10 mouse cellular contexts compared by ENCODE assay signal in genomic region chr8:108991395-108991794, GRCm38 (mm10).
"Had no signal": no experiment of that assay in that cellular context is flagged by ENCODE, and none has a peak within 500 bp of the region (broad histone marks: within the 10 kb centered on the region; RNA-seq: fewer than 3 reads in every experiment).

No protein-coding gene starts in this region.

- H3K9ac ChIP-seq: intestine, embryonic 15.5 days had no signal

- H3K27me3 ChIP-seq: intestine, embryonic 15.5 days had no signal

- H3K4me3 ChIP-seq: intestine, embryonic 15.5 days; midbrain, embryonic 10.5 days; myocyte had no signal

- H3K36me3 ChIP-seq: intestine, embryonic 15.5 days; midbrain, embryonic 10.5 days had no signal

- H3K4me2 ChIP-seq: intestine, embryonic 15.5 days had no signal

- H3K27ac ChIP-seq: intestine, embryonic 15.5 days; midbrain, embryonic 10.5 days had no signal

- H3K4me1 ChIP-seq: intestine, embryonic 15.5 days; midbrain, embryonic 10.5 days had no signal

- DNase-seq: kidney, adult 8-10 months; kidney, postnatal 25 days; layer of hippocampus, postnatal 36 days; lung, adult 18-20 months; midbrain, embryonic 14.5 days; right cerebral cortex, postnatal 25 days; thymus, postnatal 36 days had no signal

- H3K9me3 ChIP-seq: intestine, embryonic 15.5 days; midbrain, embryonic 10.5 days had no signal
